Mouse (Mus musculus): Measurements from ENCODE around the gene Ces2c. TPM values are rescaled to one million over a fixed set of nuclear protein-coding genes. Genes with fewer than 3 reads are reported as not detected.
"Not testable (repeated sequence)": the region's sequence is repeated elsewhere in the genome, so short reads cannot be mapped to it uniquely, and the experiment has no call there.

Gene Ces2c
- polyA plus RNA-seq (2015; fragmentation: Nextera tagmentation; extraction: Ambion mirVana), result not detected in 2 replicates

GRCm38 (mm10) chr8:104846831-104847230, at the start of gene Ces2c:
Gene Ces2c, plus strand, starts transcription at chr8:104847068.
- H3K36me3 ChIP-seq (replicated peaks), result no peaks in the 10 kb centered on the region
- H3K27me3 ChIP-seq (replicated peaks), result no peaks in the 10 kb centered on the region
- 90% methylated on average over 3 of the region's 3 CpGs for WGBS
- ATAC-seq (replicated peaks), result no peak
- no peaks in the 10 kb centered on the region for H3K9me3 ChIP-seq
- no peak within 1 kb of the TSS for H3K4me2 ChIP-seq
- H3K27ac ChIP-seq, result no peak within 1 kb of the TSS
- no peak within 1 kb of the TSS for H3K4me3 ChIP-seq
- H3K4me1 ChIP-seq, result no peaks in the 10 kb centered on the region
- no peak within 1 kb of the TSS for H3K9ac ChIP-seq

GRCm38 (mm10) chr8:104799385-104799784, 47.5 kb upstream of the Ces2c start:
- Histone ChIP-seq H3K27me3 (replicated peaks) (no peaks in the 10 kb centered on the region), H3K4me2 (no peak overlapping the region), H3K4me3 (no peak overlapping the region), H3K4me1 (no peaks in the 10 kb centered on the region), H3K27ac (no peak overlapping the region), H3K9ac (no peak overlapping the region), H3K9me3 (no peaks in the 10 kb centered on the region), H3K36me3 (replicated peaks) (no peaks in the 10 kb centered on the region)
- no peak for ATAC-seq (replicated peaks)
- 90% methylated on average over 1 of the region's 1 CpGs for WGBS

DNA sequence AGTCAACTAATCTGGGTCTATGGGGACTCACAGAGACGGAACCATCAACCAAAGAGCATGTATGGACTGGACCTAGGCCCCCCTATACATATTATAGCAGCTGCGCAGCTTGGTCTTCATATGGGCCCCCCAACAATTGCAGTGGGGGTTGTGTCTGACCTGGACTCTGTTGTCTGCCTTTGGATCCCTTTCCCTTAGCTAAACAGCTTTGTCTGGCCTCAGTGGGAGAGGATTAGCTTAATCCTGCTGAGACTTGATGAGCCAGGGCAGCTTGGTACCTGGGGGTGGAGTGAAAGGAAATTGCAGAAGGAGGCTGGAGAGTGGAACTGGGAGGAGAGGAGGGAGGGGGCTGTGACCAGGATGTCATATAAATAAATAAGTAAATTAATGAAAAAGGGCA, 40.7 kb upstream of the Ces2c start:
- H3K27ac ChIP-seq, result no peak overlapping the region
- H3K4me3 ChIP-seq, result no peak overlapping the region
- peaks cover 3% of the 10 kb centered on the region; the same call in 1 of the 2 replicates for H3K4me1 ChIP-seq
- H3K9ac ChIP-seq, result no peak overlapping the region
- no peaks in the 10 kb centered on the region for H3K27me3 ChIP-seq (replicated peaks)
- 8% methylated on average over 2 of the region's 2 CpGs for WGBS
- no peak overlapping the region for H3K4me2 ChIP-seq
- no peaks in the 10 kb centered on the region for H3K36me3 ChIP-seq (replicated peaks)
- no peak; the same call in 1 of the 2 replicates for ATAC-seq (replicated peaks)
- H3K9me3 ChIP-seq, result no peaks in the 10 kb centered on the region

GRCm38 (mm10) chr8:104808542-104809413, 38.1 kb upstream of the Ces2c start:
- H3K36me3 ChIP-seq (replicated peaks), result no peaks in the 10 kb centered on the region
- H3K9ac ChIP-seq, result no peak overlapping the region
- no peak for ATAC-seq (replicated peaks)
- no peak overlapping the region for H3K4me2 ChIP-seq
- H3K9me3 ChIP-seq, result no peaks in the 10 kb centered on the region
- H3K4me1 ChIP-seq, result peaks cover 3% of the 10 kb centered on the region; the same call in 1 of the 2 replicates
- H3K4me3 ChIP-seq, result no peak overlapping the region
- WGBS, result 89% methylated on average over 7 of the region's 7 CpGs
- no peak overlapping the region for H3K27ac ChIP-seq
- H3K27me3 ChIP-seq (replicated peaks), result no peaks in the 10 kb centered on the region

DNA sequence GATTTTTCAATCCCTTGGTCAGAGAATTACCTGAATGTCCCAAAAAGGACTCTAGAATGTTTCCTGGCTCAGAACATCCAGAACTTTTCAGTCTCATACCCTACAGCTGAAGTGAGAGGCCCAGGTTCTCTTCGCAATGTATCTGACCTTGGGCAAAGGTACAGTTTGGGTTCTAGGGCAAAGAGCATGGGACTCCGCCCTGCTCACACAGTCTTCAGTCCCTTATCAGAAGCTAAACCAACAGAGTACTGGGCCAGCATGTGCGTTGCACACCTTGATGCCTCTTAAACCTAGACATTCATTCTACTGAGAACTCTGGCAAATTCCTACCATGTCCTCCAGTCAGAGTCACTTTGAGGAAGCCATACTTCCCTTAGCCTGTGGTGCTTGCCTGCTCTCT, 37.4 kb upstream of the Ces2c start:
- Histone ChIP-seq H3K9me3 (no peaks in the 10 kb centered on the region), H3K9ac (no peak overlapping the region)
- WGBS, result 92% methylated on average over 3 of the region's 3 CpGs

GRCm38 (mm10) chr8:104826912-104827311, 20.0 kb upstream of the Ces2c start:
- H3K27me3 ChIP-seq (replicated peaks), result no peaks in the 10 kb centered on the region
- ATAC-seq (replicated peaks), result no peak
- H3K4me2 ChIP-seq, result no peak overlapping the region
- no peaks in the 10 kb centered on the region for H3K9me3 ChIP-seq
- H3K4me3 ChIP-seq, result no peak overlapping the region
- no peak overlapping the region for H3K27ac ChIP-seq
- no peaks in the 10 kb centered on the region for H3K4me1 ChIP-seq
- H3K9ac ChIP-seq, result no peak overlapping the region
- 95% methylated on average over 1 of the region's 1 CpGs for WGBS
- no peaks in the 10 kb centered on the region for H3K36me3 ChIP-seq (replicated peaks)

More for the DNA sequence above, 37.4 kb upstream of the Ces2c start:
- Histone ChIP-seq H3K27ac (no peak overlapping the region), H3K27me3 (replicated peaks) (no peaks in the 10 kb centered on the region), H3K4me3 (no peak overlapping the region), H3K4me2 (no peak overlapping the region), H3K4me1 (peaks cover 3% of the 10 kb centered on the region; the same call in 1 of the 2 replicates), H3K36me3 (replicated peaks) (no peaks in the 10 kb centered on the region)
- no peak for ATAC-seq (replicated peaks)

DNA sequence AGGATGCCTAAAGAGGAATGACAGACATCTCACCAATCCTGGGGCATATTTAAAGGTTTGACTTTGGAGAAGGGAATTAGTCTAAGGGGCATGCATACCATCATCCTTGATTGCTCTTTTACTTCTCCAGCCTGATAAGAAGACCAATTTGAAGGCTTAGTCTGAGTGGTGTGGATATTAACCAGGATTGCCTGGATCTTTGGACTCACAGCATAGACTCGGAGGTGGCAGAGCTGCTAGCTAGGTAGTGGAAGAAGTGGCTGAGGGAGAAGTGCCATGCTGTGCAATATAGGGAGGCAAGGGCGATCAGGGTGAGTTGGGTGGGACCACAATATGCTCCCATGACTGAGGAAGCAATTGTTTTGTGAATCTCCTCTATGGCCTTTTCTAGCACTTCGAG, 18.6 kb upstream of the Ces2c start:
- Histone ChIP-seq H3K36me3 (replicated peaks) (no peaks in the 10 kb centered on the region), H3K9ac (no peak overlapping the region), H3K27me3 (replicated peaks) (no peaks in the 10 kb centered on the region), H3K4me1 (no peaks in the 10 kb centered on the region), H3K9me3 (no peaks in the 10 kb centered on the region), H3K4me2 (no peak overlapping the region), H3K4me3 (no peak overlapping the region), H3K27ac (no peak overlapping the region)
- 78% methylated on average over 3 of the region's 3 CpGs for whole genome bisulfite sequencing
- ATAC-seq (replicated peaks), result no peak

- ATAC-seq (replicated peaks), result no peak
- Histone ChIP-seq H3K27ac (no peak within 1 kb of the TSS), H3K4me3 (no peak within 1 kb of the TSS), H3K9me3 (no peaks in the 10 kb centered on the region), H3K4me2 (no peak within 1 kb of the TSS), H3K27me3 (replicated peaks) (no peaks in the 10 kb centered on the region), H3K36me3 (replicated peaks) (no peaks in the 10 kb centered on the region), H3K9ac (no peak within 1 kb of the TSS), H3K4me1 (no peaks in the 10 kb centered on the region)
- 75% methylated on average over 5 of the region's 5 CpGs for WGBS
Observed at GRCm38 (mm10) chr8:104831440-104831839, 15.4 kb upstream of the Ces2c start, which contains the start of gene Ces2b. Gene Ces2b, plus strand, starts transcription at chr8:104831572.

DNA sequence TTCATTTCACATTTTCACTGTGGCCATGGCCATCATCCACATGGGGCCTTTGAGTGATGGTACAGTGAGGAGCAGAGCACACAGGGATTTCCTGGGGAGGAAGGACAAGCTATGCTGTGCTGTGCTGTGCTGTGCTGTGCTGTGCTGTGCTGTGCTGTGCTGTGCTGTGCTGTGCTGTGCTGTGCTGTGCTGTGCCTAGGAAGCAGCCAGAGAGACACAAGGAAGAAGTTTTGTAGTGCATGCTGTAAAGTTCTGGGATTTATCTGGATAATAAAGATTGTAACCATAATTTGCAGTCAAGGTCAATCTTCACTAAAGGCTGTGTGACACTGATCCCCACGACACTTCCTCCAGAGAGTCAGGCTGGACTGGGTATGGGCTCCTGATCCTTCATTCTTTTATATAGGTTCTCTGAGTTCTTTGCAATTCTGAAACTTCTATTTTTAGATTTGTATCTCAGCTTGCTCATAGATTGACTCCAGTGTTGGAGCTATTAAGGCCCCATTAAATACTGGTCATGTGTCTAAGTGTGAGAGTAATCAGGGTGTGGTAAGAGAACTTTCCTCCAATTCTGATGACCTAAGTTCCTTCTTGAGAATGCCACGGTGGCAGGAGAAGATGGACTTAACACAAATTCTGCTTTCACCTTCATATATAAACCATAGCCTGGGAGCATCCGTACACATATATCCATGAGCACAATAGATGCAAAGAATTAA, 5.3 kb upstream of the Ces2c start:
- WGBS, result 89% methylated on average over 3 of the region's 3 CpGs

GRCm38 (mm10) chr8:104847741-104848462, 1.0 kb downstream of the Ces2c start:
- H3K9me3 ChIP-seq, result no peaks in the 10 kb centered on the region
- H3K9ac ChIP-seq, result no peak overlapping the region
- H3K27ac ChIP-seq, result no peak overlapping the region
- H3K36me3 ChIP-seq (replicated peaks), result no peaks in the 10 kb centered on the region
- WGBS, result 81% methylated on average over 4 of the region's 4 CpGs
- H3K4me1 ChIP-seq, result no peaks in the 10 kb centered on the region
- no peaks in the 10 kb centered on the region for H3K27me3 ChIP-seq (replicated peaks)
- ATAC-seq (replicated peaks), result no peak
- no peak overlapping the region for H3K4me3 ChIP-seq
- H3K4me2 ChIP-seq, result no peak overlapping the region

More for the DNA sequence above, 5.3 kb upstream of the Ces2c start:
- H3K27me3 ChIP-seq (replicated peaks), result no peaks in the 10 kb centered on the region
- H3K9me3 ChIP-seq, result no peaks in the 10 kb centered on the region
- no peak overlapping the region for H3K4me3 ChIP-seq
- ATAC-seq (replicated peaks), result no peak
- no peaks in the 10 kb centered on the region for H3K36me3 ChIP-seq (replicated peaks)
- no peak overlapping the region for H3K4me2 ChIP-seq
- no peak overlapping the region for H3K9ac ChIP-seq
- no peak overlapping the region for H3K27ac ChIP-seq
- H3K4me1 ChIP-seq, result no peaks in the 10 kb centered on the region

DNA sequence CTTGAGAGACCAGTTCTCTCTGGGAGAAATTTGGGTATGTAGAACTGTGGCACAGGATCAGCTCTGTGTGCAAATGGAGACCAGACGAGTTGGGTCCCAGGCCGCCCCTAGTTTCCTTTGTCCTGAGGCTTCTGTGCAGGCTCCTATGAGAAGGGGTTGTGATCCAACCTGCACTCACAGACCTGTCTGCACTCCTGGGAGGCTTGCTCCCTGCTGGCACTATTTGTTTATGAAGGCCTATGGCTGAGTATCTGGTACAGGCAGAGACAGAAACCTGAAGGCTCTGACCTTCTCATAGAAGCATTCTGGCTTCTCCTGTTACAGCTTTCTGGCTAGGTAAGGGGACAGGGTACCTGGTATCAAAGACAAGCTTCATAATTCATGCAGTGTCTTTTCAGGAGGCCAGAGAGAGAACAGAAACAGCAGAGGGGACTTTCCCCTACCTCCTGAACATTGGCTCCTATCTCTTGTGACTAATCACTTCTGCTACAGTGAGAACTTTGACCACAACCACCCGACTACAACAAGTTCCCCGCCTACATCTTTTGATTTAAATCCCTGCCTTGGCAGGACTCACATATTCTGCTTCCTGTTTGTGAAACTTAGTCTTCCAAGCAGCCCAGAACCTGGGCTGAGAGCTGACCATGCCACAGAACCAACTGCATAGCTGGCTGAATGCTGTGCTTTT, 20.1 kb downstream of the Ces2c start:
- not testable (repeated sequence) for ATAC-seq (replicated peaks); H3K9me3 ChIP-seq
- WGBS, result no CpG with 5 or more reads among the region's 4 CpGs

More for the DNA sequence above, 20.1 kb downstream of the Ces2c start:
- not testable (repeated sequence) for H3K4me2 ChIP-seq; H3K27me3 ChIP-seq (replicated peaks); H3K4me1 ChIP-seq; H3K36me3 ChIP-seq (replicated peaks); H3K4me3 ChIP-seq; H3K9ac ChIP-seq; H3K27ac ChIP-seq

Data from midbrain, embryonic 15.5 days (tissue).